Mouse (Mus musculus) midbrain, embryonic 11.5 days (tissue): ENCODE results near the gene Schip1. TPM values are rescaled to one million over a fixed set of nuclear protein-coding genes. Genes with fewer than 3 reads are reported as not detected.
A peak's percentile ranks its signal among the peaks of the same experiment; 100 is the strongest.

Experiments
- ATAC-seq: fragments of 200-750 bp; cut with Nextera tagmentation; 2 replicates; pipeline ENCODE4 v1.8.0; 2017; ENCODE audit warnings: moderate TSS enrichment, moderate library complexity; ENCODE audit not compliant: low FRiP score
- DNase-seq: peaks from one replicate; pipeline ENCODE4 v3.0.0; 2015; ENCODE audit warnings: low spot score; ENCODE audit errors: missing footprints
- H3K27ac ChIP-seq: fragments of 300-500 bp; sonication (generic); 2 replicates; pipeline ENCODE4 v1.5.1; 2014; ENCODE audit warnings: low read depth, low read length
- H3K27me3 ChIP-seq: fragments of 300-500 bp; sonication (generic); 2 replicates; pipeline ENCODE4 v1.6.1; 2014; ENCODE audit warnings: mild to moderate bottlenecking, low read length, moderate library complexity, mixed read lengths; ENCODE audit not compliant: control insufficient read depth, insufficient read depth
- H3K36me3 ChIP-seq: fragments of 300-500 bp; sonication (generic); 2 replicates; pipeline ENCODE4 v1.6.1; 2014; ENCODE audit warnings: mild to moderate bottlenecking, low read length, moderate library complexity, mixed read lengths; ENCODE audit not compliant: control insufficient read depth, insufficient read depth
- H3K4me1 ChIP-seq: fragments of 300-500 bp; sonication (generic); 2 replicates; pipeline ENCODE4 v1.6.1; 2014; ENCODE audit warnings: low read length; ENCODE audit not compliant: control insufficient read depth, insufficient read depth
- H3K4me2 ChIP-seq: fragments of 300-500 bp; sonication (generic); 2 replicates; pipeline ENCODE4 v1.6.1; 2014; ENCODE audit warnings: mild to moderate bottlenecking, moderate library complexity
- H3K4me3 ChIP-seq: fragments of 300-500 bp; sonication (generic); 2 replicates; pipeline ENCODE4 v1.5.1; 2014; ENCODE audit warnings: low read depth, low read length
- H3K9ac ChIP-seq: fragments of 300-500 bp; sonication (generic); 2 replicates; pipeline ENCODE4 v1.6.1; 2014; ENCODE audit warnings: low read length
- H3K9me3 ChIP-seq: fragments of 300-500 bp; sonication (generic); 2 replicates; pipeline ENCODE4 v1.6.1; 2016; ENCODE audit warnings: low read length; ENCODE audit not compliant: control insufficient read depth
- WGBS: fragments of 180-500 bp; shearing (Covaris S2); extraction: QIAGEN DNeasy Blood & Tissue Kit; methylation state at CpG from one replicate; pipeline ENCODE4 v1.1.7; 2014; 5-methylcytosine and 5-hydroxymethylcytosine counted together
- polyA plus RNA-seq: library from polyadenylated mRNA; unstranded; fragments of >200 nt; fragmentation: Nextera tagmentation; extraction: Ambion mirVana; gene quantifications from 2 replicates; pipeline ENCODE4 v1.2.1, GENCODE M21; 2014

Schip1 gene
- polyA plus RNA-seq, 1 experiment from 2014 or later: 83.1 TPM

DNA sequence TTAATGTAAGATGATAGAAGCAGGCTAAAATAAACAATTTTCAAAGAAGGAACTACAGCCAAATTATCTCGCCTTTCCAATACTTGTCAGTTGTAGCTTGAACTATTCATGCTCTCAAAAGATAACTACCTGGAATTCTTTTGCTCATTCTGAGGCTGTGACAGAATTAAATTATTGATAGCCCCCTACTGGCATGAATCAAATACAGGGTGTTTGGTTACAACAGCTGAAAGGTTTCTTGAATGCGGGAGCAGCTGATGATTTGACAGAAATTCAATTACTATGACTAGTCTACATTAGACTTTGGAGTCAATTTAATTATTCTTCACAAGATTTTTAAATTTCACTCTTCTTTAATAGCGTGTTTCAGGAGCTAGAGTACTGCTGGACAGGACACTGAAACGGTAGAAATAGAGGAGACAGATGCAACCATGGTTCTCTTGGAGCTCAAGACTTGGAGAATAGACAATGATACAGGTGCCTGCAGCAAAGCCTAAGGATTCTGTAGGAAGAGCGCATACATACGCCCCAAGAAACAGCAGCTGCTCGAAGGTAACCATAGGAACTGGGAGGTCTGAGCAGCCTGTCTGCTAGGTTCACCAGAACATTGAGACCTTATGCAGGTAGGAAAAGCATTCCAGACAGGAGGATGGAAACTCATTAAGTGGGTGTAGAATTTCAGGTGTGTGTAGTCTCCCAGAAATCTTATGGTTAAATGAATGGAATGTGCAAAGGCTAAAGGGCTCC, 313.0 kb downstream of the Schip1 start:
- Histone ChIP-seq H3K4me3 (no peak overlapping the region), H3K27me3 (no peaks in the 10 kb centered on the region), H3K4me2 (no peak overlapping the region), H3K27ac (no peak overlapping the region), H3K4me1 (no peaks in the 10 kb centered on the region), H3K9ac (no peak overlapping the region), H3K9me3 (no peaks in the 10 kb centered on the region), H3K36me3 (no peaks in the 10 kb centered on the region)
- DNase-seq: no peak
- no peak for ATAC-seq
- whole genome bisulfite sequencing: 82% methylated on average over 7 of the region's 7 CpGs

- H3K36me3 ChIP-seq: no peaks in the 10 kb centered on the region
- no peaks in the 10 kb centered on the region for H3K9me3 ChIP-seq
- H3K4me1 ChIP-seq: no peaks in the 10 kb centered on the region
- WGBS: 94% methylated on average over 2 of the region's 2 CpGs
- no peak overlapping the region for H3K4me2 ChIP-seq
- no peak for ATAC-seq
- H3K27me3 ChIP-seq: no peaks in the 10 kb centered on the region
- no peak overlapping the region for H3K9ac ChIP-seq
- H3K27ac ChIP-seq: no peak overlapping the region
- H3K4me3 ChIP-seq: no peak overlapping the region
- no peak for DNase-seq
Observed at GRCm38 (mm10) chr3:68378799-68379198, 314.2 kb downstream of the Schip1 start.

DNA sequence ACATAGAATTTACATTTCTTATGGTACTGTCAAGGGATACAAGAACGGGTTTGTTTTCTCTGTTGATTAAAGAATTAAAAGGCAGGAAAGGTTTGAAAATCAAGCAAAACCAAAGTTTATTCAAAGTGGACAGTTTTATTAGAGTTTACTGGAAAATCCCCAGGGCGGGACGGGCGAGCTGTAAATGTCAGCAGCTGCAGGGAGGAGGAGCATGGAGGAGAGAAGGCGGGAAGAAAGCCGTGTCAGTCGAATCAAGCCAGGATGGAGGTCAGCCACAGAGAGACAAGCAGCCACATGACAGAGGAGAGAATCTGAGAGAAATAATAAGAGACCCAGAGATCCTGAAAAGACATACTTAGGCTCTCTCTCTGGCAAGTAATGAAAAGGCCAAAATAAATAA, 314.6 kb downstream of the Schip1 start:
- 70% methylated on average over 7 of the region's 7 CpGs for WGBS
- H3K27ac ChIP-seq: no peak overlapping the region
- no peaks in the 10 kb centered on the region for H3K9me3 ChIP-seq
- no peak overlapping the region for H3K9ac ChIP-seq
- no peak overlapping the region for H3K4me2 ChIP-seq
- ATAC-seq (no peak), DNase-seq (no peak)
- no peaks in the 10 kb centered on the region for H3K36me3 ChIP-seq
- H3K27me3 ChIP-seq: no peaks in the 10 kb centered on the region
- H3K4me3 ChIP-seq: no peak overlapping the region
- H3K4me1 ChIP-seq: no peaks in the 10 kb centered on the region

GRCm38 (mm10) chr3:68383672-68384071, 319.1 kb downstream of the Schip1 start:
- Histone ChIP-seq H3K9me3 (no peaks in the 10 kb centered on the region), H3K4me1 (no peaks in the 10 kb centered on the region), H3K4me2 (no peak overlapping the region), H3K4me3 (no peak overlapping the region), H3K36me3 (no peaks in the 10 kb centered on the region), H3K9ac (no peak overlapping the region), H3K27me3 (no peaks in the 10 kb centered on the region), H3K27ac (no peak overlapping the region)
- DNase-seq (no peak), ATAC-seq (peak; percentile 73)

- H3K9me3 ChIP-seq: no peaks in the 10 kb centered on the region
- whole genome bisulfite sequencing: 83% methylated on average over 3 of the region's 3 CpGs
- ATAC-seq (no peak), DNase-seq (no peak)
- H3K4me1 ChIP-seq: no peaks in the 10 kb centered on the region
- no peak overlapping the region for H3K4me2 ChIP-seq
- no peak overlapping the region for H3K27ac ChIP-seq
- H3K36me3 ChIP-seq: no peaks in the 10 kb centered on the region
- no peaks in the 10 kb centered on the region for H3K27me3 ChIP-seq
- no peak overlapping the region for H3K4me3 ChIP-seq
- no peak overlapping the region for H3K9ac ChIP-seq
Observed at GRCm38 (mm10) chr3:68385544-68385943, 320.9 kb downstream of the Schip1 start.

DNA sequence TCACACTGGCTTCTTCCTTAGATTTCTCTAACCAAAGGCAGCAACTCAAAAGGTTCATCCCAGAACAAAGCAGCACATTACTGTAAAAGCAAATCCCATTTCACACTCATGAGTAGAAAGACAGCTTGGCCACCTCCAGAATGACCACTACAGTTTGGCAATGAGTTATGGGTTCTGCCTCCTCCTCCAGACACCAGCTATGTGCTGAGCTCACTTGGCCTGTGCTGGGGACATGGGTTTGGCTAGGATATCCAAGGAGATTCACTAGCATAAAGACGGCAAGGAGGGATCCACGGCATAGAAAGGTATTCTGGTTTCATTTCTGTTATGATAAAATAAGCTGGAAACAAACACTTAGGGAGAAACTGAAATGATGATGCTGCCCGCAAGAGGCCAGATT, 323.4 kb downstream of the Schip1 start:
- DNase-seq: no peak
- no peak overlapping the region for H3K4me2 ChIP-seq
- 95% methylated on average over 3 of the region's 3 CpGs for WGBS
- no peaks in the 10 kb centered on the region for H3K36me3 ChIP-seq
- no peaks in the 10 kb centered on the region for H3K4me1 ChIP-seq
- no peak for ATAC-seq
- H3K27me3 ChIP-seq: no peaks in the 10 kb centered on the region
- no peak overlapping the region for H3K27ac ChIP-seq
- no peak overlapping the region for H3K4me3 ChIP-seq
- H3K9ac ChIP-seq: no peak overlapping the region
- no peaks in the 10 kb centered on the region for H3K9me3 ChIP-seq

- Histone ChIP-seq H3K36me3 (no peaks in the 10 kb centered on the region), H3K4me3 (no peak overlapping the region), H3K9me3 (no peaks in the 10 kb centered on the region), H3K27ac (no peak overlapping the region), H3K9ac (no peak overlapping the region), H3K4me1 (no peaks in the 10 kb centered on the region), H3K4me2 (no peak overlapping the region), H3K27me3 (no peaks in the 10 kb centered on the region)
- ATAC-seq (no peak), DNase-seq (no peak)
- WGBS: 76% methylated on average over 2 of the region's 2 CpGs
Observed at GRCm38 (mm10) chr3:68393578-68393977, 329.0 kb downstream of the Schip1 start.

DNA sequence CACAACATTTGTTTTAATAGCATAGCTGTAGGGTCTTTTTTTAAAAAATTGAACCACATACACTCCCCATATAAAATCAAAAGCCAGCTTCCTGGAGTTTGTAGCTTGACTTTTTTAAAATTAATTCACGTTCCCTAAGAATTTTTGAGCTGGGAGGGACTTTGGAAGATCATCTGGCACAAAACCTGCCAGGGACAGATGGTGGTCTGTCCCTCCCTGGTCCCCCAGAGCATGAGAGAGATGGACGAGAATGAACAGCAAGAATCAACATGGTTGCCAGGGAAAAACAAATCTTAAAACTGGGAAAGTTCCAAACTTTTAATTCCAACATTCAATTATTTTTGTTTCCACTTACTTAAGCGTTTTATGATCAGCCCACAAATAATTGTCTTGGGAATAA, 334.1 kb downstream of the Schip1 start:
- no peaks in the 10 kb centered on the region for H3K9me3 ChIP-seq
- H3K27ac ChIP-seq: no peak overlapping the region
- peaks cover 4% of the 10 kb centered on the region for H3K4me1 ChIP-seq
- H3K4me3 ChIP-seq: no peak overlapping the region
- H3K9ac ChIP-seq: no peak overlapping the region
- H3K4me2 ChIP-seq: no peak overlapping the region
- no peak for ATAC-seq
- DNase-seq: no peak
- no peaks in the 10 kb centered on the region for H3K36me3 ChIP-seq
- WGBS: 77% methylated on average over 3 of the region's 3 CpGs
- H3K27me3 ChIP-seq: no peaks in the 10 kb centered on the region

GRCm38 (mm10) chr3:68400121-68400520, 335.5 kb downstream of the Schip1 start:
- Histone ChIP-seq H3K36me3 (no peaks in the 10 kb centered on the region), H3K27me3 (no peaks in the 10 kb centered on the region), H3K4me3 (no peak overlapping the region), H3K27ac (no peak overlapping the region), H3K4me1 (peaks cover 5% of the 10 kb centered on the region), H3K4me2 (no peak overlapping the region), H3K9me3 (no peaks in the 10 kb centered on the region), H3K9ac (no peak overlapping the region)
- 59% methylated on average over 7 of the region's 7 CpGs for WGBS
- no peak for DNase-seq
- ATAC-seq: no peak
